Mouse (Mus musculus) olfactory bulb, adult 2 months (tissue): Measurements from ENCODE around the gene Cobl.

Source experiments
- CTCF ChIP-seq: fragments of 200-500 bp; IDR thresholded peaks from 2 replicates; pipeline ENCODE4 v1.5.1; 2012; ENCODE audit warnings: low read depth, mild to moderate bottlenecking, low read length, moderate library complexity; ENCODE audit not compliant: insufficient read depth
- POLR2A ChIP-seq: fragments of 200-500 bp; IDR thresholded peaks from 2 replicates; pipeline ENCODE4 v1.6.1; 2012; ENCODE audit warnings: mild to moderate bottlenecking, low read depth, low read length, moderate library complexity; ENCODE audit not compliant: insufficient read depth

DNA sequence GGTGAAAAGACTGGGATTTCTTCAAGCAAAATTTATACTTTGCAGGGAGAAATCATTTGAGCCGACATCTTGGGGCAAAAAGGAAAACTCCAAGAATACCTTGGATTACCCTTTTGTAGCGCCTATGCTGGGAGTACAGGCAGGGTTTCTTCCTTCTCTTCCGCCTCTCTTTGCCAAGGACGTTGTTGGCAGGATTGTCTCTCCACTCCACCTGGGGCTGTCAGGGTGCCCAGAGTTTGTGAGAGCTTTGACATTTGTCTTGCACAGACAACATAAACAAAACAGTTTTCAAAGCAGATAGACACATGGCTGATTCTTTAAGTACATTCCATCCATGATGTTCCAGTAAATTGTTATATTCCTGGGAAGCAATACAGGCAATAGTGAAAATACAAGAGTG is 265.3 kb downstream of the Cobl start:
- TF ChIP-seq CTCF (no peak), POLR2A (no peak)
